ENCODE assay signal across 8 mouse cellular contexts in the genomic region with DNA sequence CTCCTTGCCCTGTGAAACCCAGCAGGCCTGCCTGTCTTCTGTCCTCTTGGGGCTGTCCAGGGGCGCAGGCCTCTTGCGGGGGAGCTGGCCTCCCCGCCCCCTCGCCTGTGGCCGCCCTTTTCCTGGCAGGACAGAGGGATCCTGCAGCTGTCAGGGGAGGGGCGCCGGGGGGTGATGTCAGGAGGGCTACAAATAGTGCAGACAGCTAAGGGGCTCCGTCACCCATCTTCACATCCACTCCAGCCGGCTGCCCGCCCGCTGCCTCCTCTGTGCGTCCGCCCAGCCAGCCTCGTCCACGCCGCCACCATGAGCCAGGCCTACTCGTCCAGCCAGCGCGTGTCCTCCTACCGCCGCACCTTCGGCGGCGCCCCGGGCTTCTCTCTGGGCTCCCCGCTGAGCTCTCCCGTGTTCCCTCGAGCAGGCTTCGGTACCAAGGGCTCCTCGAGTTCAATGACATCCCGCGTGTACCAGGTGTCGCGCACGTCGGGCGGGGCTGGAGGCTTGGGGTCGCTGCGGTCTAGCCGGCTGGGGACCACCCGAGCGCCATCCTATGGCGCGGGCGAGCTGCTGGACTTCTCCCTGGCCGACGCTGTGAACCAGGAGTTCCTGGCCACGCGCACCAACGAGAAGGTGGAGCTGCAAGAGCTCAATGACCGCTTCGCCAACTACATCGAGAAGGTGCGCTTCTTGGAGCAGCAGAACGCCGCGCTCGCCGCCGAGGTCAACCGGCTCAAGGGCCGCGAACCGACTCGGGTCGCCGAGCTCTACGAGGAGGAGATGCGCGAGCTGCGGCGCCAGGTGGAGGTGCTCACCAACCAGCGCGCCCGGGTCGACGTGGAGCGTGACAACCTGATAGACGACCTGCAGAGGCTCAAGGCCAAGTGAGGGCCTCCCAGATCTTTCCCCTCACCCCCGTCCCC. TPM values are rescaled to one million over a fixed set of nuclear protein-coding genes. Genes with fewer than 3 reads are reported as not detected.
DNase-seq lines count a peak whose midpoint lies in the region; ATAC-seq and TF ChIP-seq lines count a peak whose summit lies in the region.

A gene (plus strand): TSS at position 218 of the 920 bp plus-strand sequence.

- no peaks in the 10 kb centered on the region for H3K36me3 ChIP-seq in hindbrain, embryonic 16.5 days (ENCODE audit: control insufficient read depth, insufficient read depth, low read length)
- H3K36me3 ChIP-seq in liver, postnatal 0 days (replicated peaks; ENCODE audit: insufficient read depth, low read length), result no peaks in the 10 kb centered on the region

- H3K27me3 ChIP-seq in hindbrain, embryonic 16.5 days (replicated peaks; ENCODE audit: control insufficient read depth, insufficient read depth, low read length), result peaks cover 31% of the 10 kb centered on the region
- peaks cover 24% of the 10 kb centered on the region for H3K27me3 ChIP-seq in liver, postnatal 0 days (ENCODE audit: insufficient read depth, low read length)

- H3K9me3 ChIP-seq in hindbrain, embryonic 16.5 days (ENCODE audit: control insufficient read depth, low read length), result no peaks in the 10 kb centered on the region
- H3K9me3 ChIP-seq in liver, postnatal 0 days (ENCODE audit: low read length), result no peaks in the 10 kb centered on the region

- peaks cover 14% of the 10 kb centered on the region for H3K4me1 ChIP-seq in hindbrain, embryonic 16.5 days (ENCODE audit: control insufficient read depth, insufficient read depth, low read depth, low read length)
- 0 out of 2 replicates have a peak, but pooled peaks cover 3% of the 10 kb centered on the region for H3K4me1 ChIP-seq in liver, postnatal 0 days (ENCODE audit: insufficient read depth)

- TF ChIP-seq EP300 in liver, postnatal 0 days (IDR thresholded peaks at IDR 0.05; ENCODE audit: low read depth), result no peak

- H3K4me3 ChIP-seq in hindbrain, embryonic 16.5 days (ENCODE audit: low read length), result peak within 1 kb of the TSS; percentile 28
- H3K4me3 ChIP-seq in liver, postnatal 0 days (ENCODE audit: low read depth, low read length), result peak within 1 kb of the TSS; percentile 33

- peak; percentile 41 for DNase-seq in ES-CJ7 (ENCODE audit: low read depth, low spot score)
- DNase-seq in adrenal gland, postnatal 25 days, result peak; percentile 31
- DNase-seq in gastrocnemius, postnatal 25 days, result peak; percentile 95
- no peak for DNase-seq in liver, postnatal 0 days
- DNase-seq in retina, postnatal 1 day, result peak; percentile 58
- DNase-seq in layer of hippocampus, postnatal 36 days, result no peak
- no peak for DNase-seq in T-cell, adult 2 months (ENCODE audit: low spot score)

- H3K27ac ChIP-seq in hindbrain, embryonic 16.5 days (ENCODE audit: low read depth, low read length), result no peak within 1 kb of the TSS
- H3K27ac ChIP-seq in liver, postnatal 0 days (ENCODE audit: low read depth), result no peak within 1 kb of the TSS

- WGBS in hindbrain, embryonic 16.5 days, result 3% methylated on average over 79 of the region's 80 CpGs
- WGBS in liver, postnatal 0 days (ENCODE audit: insufficient replicate concordance), result 4% methylated on average over 77 of the region's 80 CpGs

- H3K9ac ChIP-seq in hindbrain, embryonic 16.5 days (ENCODE audit: low read depth, low read length), result peak within 1 kb of the TSS; percentile 41; the same call in 1 of the 2 replicates
- peak within 1 kb of the TSS; percentile 55 for H3K9ac ChIP-seq in liver, postnatal 0 days (replicated peaks)

- no peak for ATAC-seq in hindbrain, embryonic 16.5 days
- ATAC-seq in liver, postnatal 0 days, result peak; percentile 35; the same call in 1 of the 2 replicates

- peak within 1 kb of the TSS; percentile 45 for H3K4me2 ChIP-seq in hindbrain, embryonic 16.5 days (ENCODE audit: low read length)
- H3K4me2 ChIP-seq in liver, postnatal 0 days (ENCODE audit: low read depth, low read length), result peak within 1 kb of the TSS; percentile 58

- no peak for TF ChIP-seq CTCF in liver, postnatal 0 days (IDR thresholded peaks at IDR 0.05; ENCODE audit: low read depth)

RNA-seq across cellular contexts. Expression of the gene that starts here (rescaled TPM):
- total RNA-seq in adrenal gland, postnatal 25 days (2021), result 9.3 and 14.1 TPM in 2 replicates
- total RNA-seq in gastrocnemius, postnatal 25 days (2021), result 1,000 to 10,000 TPM; 1,914 to 2,104 TPM
- polyA plus RNA-seq in hindbrain, embryonic 16.5 days (2015; fragmentation: Nextera tagmentation; extraction: Ambion mirVana), result 1.7 and 10.9 TPM in 2 replicates
- polyA plus RNA-seq in liver, postnatal 0 days (2015; fragmentation: Nextera tagmentation; extraction: Ambion mirVana), result 4.0 and 14.2 TPM in 2 replicates
- 1 to 10 TPM in 1 of 2 experiments, under 1 TPM in 1; 0.72 to 1.1 TPM for total RNA-seq in layer of hippocampus, postnatal 36 days (2021)

Comparison
In these comparisons a context has a peak if more than half of its experiments do, and no peak if none do; other contexts are left out.
1. RNA of the gene that starts here (total RNA-seq): 1,914 to 2,104 TPM in gastrocnemius, postnatal 25 days; 9.3 to 14.1 TPM in adrenal gland, postnatal 25 days and 0.72 to 1.1 TPM in layer of hippocampus, postnatal 36 days; every median in the first group is over 100 times any median in the second.
2. DNase-seq: peak in ES-CJ7 (single experiment), adrenal gland, postnatal 25 days (single experiment), gastrocnemius, postnatal 25 days (single experiment) and retina, postnatal 1 day (single experiment); none in liver, postnatal 0 days (single experiment), layer of hippocampus, postnatal 36 days (0 of 2) and T-cell, adult 2 months (single experiment).